Mouse (Mus musculus) liver, postnatal 0 days (tissue): Measurements from ENCODE around the gene Lsg1.
A peak's percentile ranks its signal among the peaks of the same experiment; 100 is the strongest.

Source experiments
- CTCF ChIP-seq: sonication (generic); IDR thresholded peaks from 2 replicates; pipeline ENCODE4 v1.5.1; 2016; ENCODE audit warnings: antibody characterized with exemption, low read depth
- EP300 ChIP-seq: IDR thresholded peaks from 2 replicates; pipeline ENCODE4 v1.6.1; 2016; ENCODE audit warnings: antibody characterized with exemption, low read depth, mild to moderate bottlenecking

DNA sequence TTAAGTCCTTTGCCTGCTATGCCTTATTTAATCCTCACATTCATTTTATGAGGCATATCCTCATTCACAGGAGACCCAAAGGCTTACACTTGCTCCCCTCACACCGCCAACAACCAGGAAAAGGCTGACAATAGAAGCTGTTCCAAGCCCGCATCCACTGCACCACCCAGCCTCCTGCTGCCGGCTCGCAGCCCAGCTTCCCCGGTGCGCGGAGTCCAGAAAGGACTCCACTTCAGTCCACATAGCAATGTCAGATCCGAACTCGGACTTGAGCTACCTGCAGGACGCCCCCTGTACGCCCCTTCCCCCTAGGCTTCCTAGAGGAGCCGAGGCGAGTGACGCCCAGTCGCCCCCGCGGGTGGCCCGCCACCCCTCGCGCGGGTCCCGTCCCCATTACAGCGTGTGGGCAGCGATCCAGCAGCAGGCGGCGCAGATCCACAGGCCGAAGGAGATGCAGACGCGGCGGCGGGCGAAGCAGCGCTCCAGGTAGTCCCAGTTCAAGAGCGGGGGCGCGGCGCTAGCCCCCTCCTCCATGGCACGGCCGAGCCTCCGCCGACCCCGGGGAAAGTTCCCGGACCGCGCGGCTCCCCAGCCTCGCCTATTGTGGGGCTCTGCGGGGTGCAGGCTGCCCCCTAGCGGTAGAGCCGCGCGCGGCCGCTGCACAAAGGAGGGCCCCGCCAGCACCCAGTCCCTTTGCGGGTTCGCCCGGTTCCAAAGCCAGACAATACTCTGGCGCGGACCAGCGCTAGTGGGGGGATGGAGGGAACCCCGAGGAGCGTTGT, 37.2 kb downstream of the Lsg1 start:
- TF ChIP-seq EP300 (no peak), CTCF (peak; percentile 93)
